Mouse (Mus musculus) cerebellum, adult 2 months (tissue): ENCODE measurements around the gene Agap1. TPM values are rescaled to one million over a fixed set of nuclear protein-coding genes. Genes with fewer than 3 reads are reported as not detected.

Source experiments
- DNase-seq, 2 experiments: peaks; one replicate each; pipeline ENCODE4 v3.0.0; 2021
- H3K27ac ChIP-seq: fragments of 200-500 bp; 2 replicates; pipeline ENCODE4 v1.5.1; 2012; ENCODE audit warnings: low read length, control low read depth, inconsistent platforms; ENCODE audit not compliant: insufficient read depth
- H3K27me3 ChIP-seq: fragments of 200-500 bp; 2 replicates; pipeline ENCODE4 v1.6.1; 2012; ENCODE audit warnings: inconsistent platforms, mild to moderate bottlenecking, low read length, moderate library complexity; ENCODE audit not compliant: control insufficient read depth, insufficient read depth
- H3K4me1 ChIP-seq: fragments of 200-500 bp; 2 replicates; pipeline ENCODE4 v1.6.1; 2011; ENCODE audit warnings: low read length; ENCODE audit not compliant: control insufficient read depth, insufficient read depth
- H3K4me3 ChIP-seq: fragments of 200-500 bp; replicated peaks from 2 replicates; pipeline ENCODE3; 2011; ENCODE audit warnings: mild to moderate bottlenecking, low read depth, low read length, control low read depth; ENCODE audit not compliant: insufficient read depth
- CTCF ChIP-seq: fragments of 200-500 bp; IDR thresholded peaks from 2 replicates; pipeline ENCODE4 v1.5.1; 2011; ENCODE audit warnings: low read depth, mild to moderate bottlenecking, control low read depth, low read length, moderate library complexity, borderline replicate concordance; ENCODE audit not compliant: insufficient read depth
- POLR2A ChIP-seq: fragments of 200-500 bp; IDR thresholded peaks from 2 replicates; pipeline ENCODE4 v1.6.1; 2011; ENCODE audit warnings: low read length, control low read depth, borderline replicate concordance; ENCODE audit not compliant: insufficient read depth
- WGBS: fragments of 180-500 bp; shearing (Covaris S2); methylation state at CpG from one replicate; pipeline ENCODE4 v1.1.7; 2018; 5-methylcytosine and 5-hydroxymethylcytosine counted together
- polyA plus RNA-seq: library from polyadenylated mRNA; depleted of rRNA; stranded (reverse); fragments of >200 nt; gene quantifications from 2 replicates; pipeline ENCODE4 v1.2.3, GENCODE M21; 2012

The Agap1 gene
- polyA plus RNA-seq, 1 experiment: 82.9 TPM

- WGBS: 7% methylated on average over 28 of the region's 29 CpGs
- DNase-seq: no peak
- TF ChIP-seq POLR2A (no peak), CTCF (no peak)
- Histone ChIP-seq H3K4me1 (no peaks in the 10 kb centered on the region), H3K4me3 (no peak overlapping the region), H3K27me3 (peaks cover 7% of the 10 kb centered on the region; the same call in 1 of the 2 replicates), H3K27ac (no peak overlapping the region)
Observed at GRCm38 (mm10) chr1:89935493-89936348, 481.1 kb downstream of the Agap1 start.

DNA sequence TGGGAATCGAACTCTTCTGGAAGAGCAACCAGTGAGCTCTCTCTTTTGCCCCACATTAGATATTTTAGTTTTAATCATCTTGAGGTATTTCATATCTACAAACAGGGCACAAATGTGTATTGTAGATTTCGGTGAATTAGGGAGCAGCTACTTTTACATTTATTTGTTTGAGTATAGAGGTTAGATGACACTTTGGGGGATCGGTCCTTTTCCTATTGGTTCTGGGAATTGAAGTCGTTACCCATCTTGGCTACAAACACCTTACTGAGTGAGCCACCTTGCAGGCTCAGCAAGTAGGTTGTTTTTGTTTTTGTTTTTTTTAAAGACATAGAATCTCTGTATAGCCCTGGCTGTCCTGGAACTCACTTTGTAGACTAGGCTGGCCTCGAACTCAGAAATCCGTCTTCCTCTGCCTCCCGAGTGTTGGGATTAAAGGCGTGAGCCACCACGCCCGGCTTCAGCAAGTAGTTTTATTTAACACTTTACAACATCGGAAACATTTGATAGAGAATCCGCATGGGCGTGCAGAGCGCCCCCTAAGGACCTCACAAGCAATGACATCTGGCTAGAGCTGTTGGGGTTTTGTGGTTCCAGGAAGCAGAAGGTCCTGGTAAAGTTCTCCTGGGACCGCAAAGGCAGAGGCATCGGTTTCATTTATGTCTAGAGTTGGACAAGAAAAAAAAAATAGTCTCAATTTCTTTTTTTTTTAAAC, 484.4 kb downstream of the Agap1 start:
- DNase-seq: no peak
- H3K27me3 ChIP-seq: peaks cover 14% of the 10 kb centered on the region; the same call in 1 of the 2 replicates
- H3K27ac ChIP-seq: no peak overlapping the region
- H3K4me1 ChIP-seq: peaks cover 5% of the 10 kb centered on the region
- WGBS: 44% methylated on average over 16 of the region's 16 CpGs
- no peak overlapping the region for H3K4me3 ChIP-seq
- no peak for TF ChIP-seq POLR2A
- peak; percentile 29; the same call in 1 of the 2 replicates for TF ChIP-seq CTCF

- no peak for DNase-seq
- peaks cover 14% of the 10 kb centered on the region; the same call in 1 of the 2 replicates for H3K27me3 ChIP-seq
- no peak for TF ChIP-seq CTCF
- no peak for TF ChIP-seq POLR2A
- no peak overlapping the region for H3K27ac ChIP-seq
- H3K4me3 ChIP-seq: no peak overlapping the region
- 44% methylated on average over 16 of the region's 16 CpGs for WGBS
- peaks cover 5% of the 10 kb centered on the region for H3K4me1 ChIP-seq
Observed at GRCm38 (mm10) chr1:89939596-89939960, 485.0 kb downstream of the Agap1 start.

DNA sequence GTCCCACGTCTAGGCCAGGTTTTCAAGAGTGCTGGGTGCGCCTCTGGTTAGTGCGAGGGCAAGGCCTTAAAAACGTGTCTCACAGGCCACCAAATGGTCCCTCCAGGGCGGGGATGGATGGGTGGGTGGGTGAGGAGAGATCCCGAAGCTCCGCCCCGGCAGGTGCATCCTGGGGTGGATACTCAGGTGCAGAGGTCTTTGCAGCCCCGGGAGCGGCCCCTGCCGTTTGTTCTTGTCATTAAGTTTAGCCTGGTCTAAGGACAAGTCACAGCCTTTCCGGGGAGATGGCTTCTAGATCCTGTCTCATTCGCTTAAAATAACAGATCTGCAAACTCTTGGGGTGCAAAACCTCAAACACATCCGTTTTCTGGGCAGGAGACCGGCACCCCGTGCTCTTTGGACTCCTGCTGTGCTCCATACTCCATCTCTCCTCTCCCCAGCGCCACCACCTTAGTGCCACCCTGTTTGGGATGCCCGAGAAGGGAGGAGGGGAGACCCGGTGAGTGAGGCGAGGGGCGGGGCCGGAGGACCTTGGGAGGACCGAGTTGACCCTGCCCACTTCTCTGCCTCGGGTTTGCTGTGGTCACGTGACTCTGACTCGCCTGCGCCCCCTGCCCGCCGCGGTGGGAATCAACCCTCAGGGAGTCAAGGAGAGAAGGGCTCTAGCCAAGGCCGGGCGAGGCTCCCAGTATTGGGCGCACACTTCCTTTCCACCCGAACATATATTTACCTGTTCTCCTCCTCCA, 485.5 kb downstream of the Agap1 start:
- 10% methylated on average over 34 of the region's 34 CpGs for WGBS
- no peak overlapping the region for H3K27ac ChIP-seq
- DNase-seq: peak; percentile 32 to 53
- peaks cover 5% of the 10 kb centered on the region for H3K4me1 ChIP-seq
- TF ChIP-seq POLR2A: no peak
- peak; percentile 44; the same call in 1 of the 2 replicates for TF ChIP-seq CTCF
- H3K27me3 ChIP-seq: peaks cover 14% of the 10 kb centered on the region; the same call in 1 of the 2 replicates
- H3K4me3 ChIP-seq: no peak overlapping the region

GRCm38 (mm10) chr1:89940961-89941524, 486.4 kb downstream of the Agap1 start:
- TF ChIP-seq CTCF: no peak
- TF ChIP-seq POLR2A: no peak
- no peak overlapping the region for H3K4me3 ChIP-seq
- peaks cover 5% of the 10 kb centered on the region for H3K4me1 ChIP-seq
- peaks cover 14% of the 10 kb centered on the region; the same call in 1 of the 2 replicates for H3K27me3 ChIP-seq
- no peak for DNase-seq
- WGBS: 29% methylated on average over 15 of the region's 15 CpGs
- H3K27ac ChIP-seq: no peak overlapping the region

DNA sequence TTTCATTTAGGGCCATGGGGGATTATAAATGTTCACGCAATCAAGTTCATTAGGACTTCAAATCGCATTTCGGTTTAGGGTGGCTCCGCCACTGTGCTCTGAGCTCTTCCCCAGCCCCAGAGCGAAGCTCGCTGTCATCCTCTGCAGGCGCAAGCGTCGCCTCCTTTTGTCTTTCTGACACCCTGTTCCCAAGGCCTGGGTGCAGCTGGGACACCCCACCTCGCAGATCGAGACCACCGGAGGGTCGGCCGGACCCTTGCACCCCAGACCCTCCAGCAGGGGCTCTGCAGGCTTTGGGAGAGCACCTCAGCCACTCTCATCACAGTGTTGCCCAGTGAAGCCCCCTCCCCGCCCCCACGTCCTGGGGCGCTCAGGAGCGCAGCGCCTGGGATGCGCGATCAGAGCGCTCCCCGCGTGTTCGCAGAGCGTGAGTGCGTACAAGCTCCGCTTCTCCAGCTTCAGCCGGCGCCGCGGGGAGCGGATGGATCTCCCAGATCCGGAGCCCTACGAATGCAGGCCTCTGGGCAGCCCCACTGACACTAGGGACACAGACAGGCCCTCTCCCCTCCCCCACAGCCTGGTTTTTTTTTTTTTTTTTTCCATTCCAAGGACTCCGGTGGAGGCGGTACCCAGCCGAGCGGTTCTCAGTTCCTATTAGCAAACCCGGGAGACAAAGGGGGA, 487.2 kb downstream of the Agap1 start:
- TF ChIP-seq CTCF (no peak), POLR2A (no peak)
- DNase-seq: peak; percentile 17 to 49
- peak overlapping the region; percentile 18 for H3K4me3 ChIP-seq
- H3K27me3 ChIP-seq: peaks cover 14% of the 10 kb centered on the region; the same call in 1 of the 2 replicates
- H3K4me1 ChIP-seq: peaks cover 5% of the 10 kb centered on the region
- WGBS: 2% methylated on average over 40 of the region's 40 CpGs
- H3K27ac ChIP-seq: no peak overlapping the region

DNA sequence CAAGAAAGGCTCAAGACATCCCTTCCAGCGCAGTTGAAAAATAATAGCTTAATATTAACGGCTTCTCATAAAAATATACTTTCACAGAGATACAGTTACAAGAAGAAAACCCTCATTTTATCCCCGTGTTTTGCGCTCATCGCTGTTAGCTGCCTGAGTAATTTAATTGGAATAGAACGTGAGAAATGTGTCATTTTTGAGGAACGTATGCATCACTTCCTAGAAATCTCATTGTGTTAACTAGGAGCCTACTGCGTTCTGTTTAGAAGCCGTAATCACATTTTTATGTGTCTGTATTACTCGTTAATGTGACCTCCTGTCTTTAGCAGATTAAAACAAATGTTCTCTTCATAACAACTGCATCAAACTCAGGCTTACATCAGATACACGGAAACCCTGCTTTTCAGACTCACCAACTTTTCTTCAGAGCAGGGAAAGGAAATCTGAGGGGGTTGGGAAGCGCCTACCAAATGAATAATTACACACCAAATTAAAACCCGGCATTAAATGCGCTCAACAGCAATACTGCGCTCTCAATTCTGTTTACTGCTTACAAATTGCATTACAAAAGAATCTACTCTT, 487.9 kb downstream of the Agap1 start:
- Histone ChIP-seq H3K4me1 (peaks cover 5% of the 10 kb centered on the region), H3K27me3 (peaks cover 14% of the 10 kb centered on the region; the same call in 1 of the 2 replicates), H3K4me3 (no peak overlapping the region), H3K27ac (no peak overlapping the region)
- WGBS: 15% methylated on average over 15 of the region's 15 CpGs
- TF ChIP-seq POLR2A (no peak), CTCF (no peak)
- DNase-seq: peak in 1 of 2 experiments; percentile 15
